Mouse (Mus musculus): ENCODE results near the gene Fastk.
A peak's percentile ranks its signal among the peaks of the same experiment; 100 is the strongest.

The Fastk gene

DNA sequence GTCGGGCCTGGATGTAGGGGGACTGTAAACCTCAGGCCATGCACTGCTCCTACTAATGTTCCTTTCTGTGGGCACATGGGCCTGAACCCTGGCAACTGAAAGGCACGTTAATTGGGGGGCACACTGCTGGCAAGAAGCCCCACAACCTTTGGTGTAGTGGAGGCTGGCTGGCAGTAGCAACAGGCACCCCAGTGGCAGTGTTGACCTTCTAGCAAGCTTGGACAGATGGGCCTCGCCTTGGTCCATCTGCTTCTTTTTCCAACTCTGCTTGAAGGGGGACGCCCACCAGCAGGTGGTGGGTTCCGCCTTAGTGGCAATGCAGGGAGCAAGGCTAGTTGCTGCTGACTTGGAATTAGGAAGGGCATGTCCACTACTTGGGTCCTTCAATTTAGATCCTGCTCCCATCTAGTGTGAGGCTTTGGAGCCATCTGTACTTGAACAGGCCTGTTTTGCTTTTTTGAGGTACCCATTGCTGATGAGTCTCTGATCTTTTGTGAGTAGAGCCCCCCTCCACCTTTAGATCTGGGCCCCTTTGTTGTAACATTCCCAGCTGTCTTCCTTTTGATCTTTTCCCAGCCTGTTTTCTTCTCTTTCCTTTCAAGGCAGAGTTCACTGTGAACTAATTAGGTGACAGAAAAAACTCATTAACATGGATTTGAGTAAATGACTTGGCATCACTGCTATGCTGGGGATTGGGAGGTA lies 8.3 kb upstream of the Fastk start:
- no peak for DNase-seq (ENCODE audit: extremely low spot score, low spot score)

DNA sequence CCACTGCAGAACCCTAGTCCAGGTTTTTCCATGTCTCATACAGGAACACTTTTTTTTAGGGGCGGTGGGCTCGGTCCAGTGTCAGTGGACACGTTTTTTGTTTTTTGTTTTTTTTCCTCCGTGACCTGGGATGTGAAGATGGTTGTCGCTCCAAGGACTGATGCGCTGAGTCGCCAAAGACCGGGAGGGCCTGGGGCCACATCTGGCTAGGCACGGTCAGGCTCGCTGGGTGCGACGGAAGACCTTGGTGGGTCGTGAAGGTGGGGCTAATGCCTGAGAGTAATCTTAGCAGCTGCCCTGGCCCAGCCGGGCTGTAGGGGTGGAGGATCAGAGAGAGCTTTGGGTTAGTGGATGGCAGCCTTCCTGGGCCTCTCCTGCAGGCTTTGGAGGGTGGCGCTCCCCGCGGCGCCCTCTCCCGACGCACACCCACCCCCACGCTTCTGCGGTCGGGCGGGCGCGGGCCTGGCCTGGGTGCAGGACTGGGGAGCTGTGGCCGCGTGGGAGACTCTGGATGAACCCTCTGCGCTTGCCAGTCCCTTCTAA lies 7.7 kb upstream of the Fastk start:
- peak; percentile 46 for DNase-seq (ENCODE audit: extremely low spot score, low spot score)

DNA sequence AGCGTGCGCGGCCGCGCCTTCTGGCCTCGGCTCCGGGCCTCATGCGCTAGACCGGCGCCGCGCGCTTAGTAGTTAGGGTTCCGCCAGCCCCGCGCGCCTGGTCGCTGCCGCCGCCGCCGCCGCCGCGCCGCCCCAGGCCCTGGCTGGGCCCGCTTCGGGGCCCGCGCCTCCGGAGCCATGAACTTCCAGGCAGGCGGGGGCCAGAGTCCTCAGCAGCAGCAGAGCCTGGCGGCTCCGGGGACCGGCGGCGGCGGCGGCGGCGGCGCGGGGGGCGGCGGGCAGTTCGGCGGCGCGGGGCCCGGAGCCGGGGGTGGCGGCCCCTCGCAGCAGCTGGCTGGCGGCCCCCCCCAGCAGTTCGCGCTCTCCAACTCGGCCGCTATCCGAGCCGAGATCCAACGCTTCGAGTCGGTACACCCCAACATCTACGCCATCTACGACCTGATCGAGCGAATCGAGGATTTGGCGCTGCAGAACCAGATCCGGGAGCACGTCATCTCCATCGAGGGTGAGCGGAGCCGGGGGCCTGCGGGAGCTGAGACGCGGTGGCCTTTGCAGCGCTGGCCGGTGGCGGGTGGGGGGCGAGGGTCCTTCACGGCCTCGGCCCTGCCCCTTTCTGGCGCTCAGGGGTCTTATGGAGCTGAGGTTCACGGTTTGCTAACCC lies 7.1 kb upstream of the Fastk start, which contains the start of gene Agap3:
TSS of gene Agap3 (plus strand) at position 148 of the 661 bp plus-strand sequence.
- peak; percentile 66 for DNase-seq (ENCODE audit: extremely low spot score, low spot score)

DNA sequence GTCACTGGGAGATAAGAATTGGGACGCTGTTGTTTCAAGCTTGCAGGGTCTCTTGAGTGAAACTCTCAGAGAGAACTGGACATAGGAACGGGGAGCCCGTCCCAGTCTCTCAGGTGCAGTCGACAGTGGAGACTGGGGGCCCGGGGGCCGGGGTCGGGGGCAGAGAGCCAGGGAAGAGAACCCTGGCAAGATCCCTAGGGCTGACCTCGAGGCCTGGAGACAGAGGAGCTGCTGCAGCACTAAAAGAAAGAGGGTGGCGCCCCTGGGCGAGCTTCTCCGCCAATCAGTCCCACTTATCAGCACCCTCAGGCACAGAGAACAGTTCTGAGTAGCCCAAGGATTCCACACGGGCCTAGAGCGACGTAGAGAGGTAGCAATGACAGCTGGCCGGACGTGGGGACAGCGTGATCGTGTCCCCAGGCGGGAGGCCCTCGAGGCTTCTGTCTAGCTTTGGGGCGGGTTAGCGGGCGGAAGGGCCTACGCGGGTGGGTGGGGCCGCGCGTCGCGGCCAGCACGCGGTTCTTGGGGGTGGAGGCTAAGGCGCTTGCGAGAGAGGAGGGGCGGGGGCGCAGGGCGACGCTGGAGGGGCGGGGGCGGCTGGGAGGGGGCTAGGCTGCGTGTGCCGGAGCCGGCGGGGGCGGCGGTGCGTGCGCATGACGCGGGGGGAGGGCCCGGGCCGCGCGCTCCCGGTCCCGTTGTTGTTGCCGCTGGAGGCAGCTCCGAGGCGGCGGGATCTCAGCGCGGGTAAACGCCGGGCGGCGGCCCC lies 6.4 kb upstream of the Fastk start:
- peak; percentile 87 for DNase-seq (ENCODE audit: extremely low spot score, low spot score)

DNA sequence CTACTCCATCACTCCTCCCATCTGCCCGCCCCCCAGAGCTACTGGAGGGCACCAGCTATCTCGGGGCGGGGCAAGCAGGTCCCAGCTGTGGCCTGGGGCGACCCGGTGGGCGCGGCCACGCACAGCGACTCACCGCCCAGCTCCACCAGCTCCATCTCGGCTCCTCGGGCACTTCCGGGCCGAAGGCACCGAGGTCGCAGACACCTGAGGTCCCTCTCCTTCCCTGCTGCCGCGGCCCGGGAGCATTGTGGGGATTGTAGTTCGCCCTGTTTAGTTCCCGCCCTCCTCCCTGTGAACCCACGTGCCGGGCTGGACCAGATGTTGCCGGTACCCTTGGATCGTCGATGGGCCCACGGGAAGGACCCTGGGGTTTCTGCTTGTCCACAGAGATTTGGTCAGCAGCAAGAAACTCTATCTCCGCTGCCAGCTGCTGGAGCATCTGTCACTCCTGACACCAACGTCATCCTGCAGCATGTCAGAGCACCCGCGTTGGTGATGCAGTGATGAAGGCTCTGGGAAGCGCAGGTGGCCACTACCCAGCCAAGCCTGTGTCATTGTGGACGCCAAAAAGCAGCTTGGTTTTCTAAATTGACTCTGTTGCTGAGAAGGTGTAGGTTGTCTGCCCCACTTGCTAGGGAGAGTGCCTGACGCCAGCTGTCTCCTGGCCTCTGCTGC lies 2.7 kb upstream of the Fastk start, which contains the start of gene Tmub1:
TSS of gene Tmub1 (minus strand) at position 231 of the 675 bp plus-strand sequence.
- peak; percentile 83 for DNase-seq (ENCODE audit: extremely low spot score, low spot score)

DNA sequence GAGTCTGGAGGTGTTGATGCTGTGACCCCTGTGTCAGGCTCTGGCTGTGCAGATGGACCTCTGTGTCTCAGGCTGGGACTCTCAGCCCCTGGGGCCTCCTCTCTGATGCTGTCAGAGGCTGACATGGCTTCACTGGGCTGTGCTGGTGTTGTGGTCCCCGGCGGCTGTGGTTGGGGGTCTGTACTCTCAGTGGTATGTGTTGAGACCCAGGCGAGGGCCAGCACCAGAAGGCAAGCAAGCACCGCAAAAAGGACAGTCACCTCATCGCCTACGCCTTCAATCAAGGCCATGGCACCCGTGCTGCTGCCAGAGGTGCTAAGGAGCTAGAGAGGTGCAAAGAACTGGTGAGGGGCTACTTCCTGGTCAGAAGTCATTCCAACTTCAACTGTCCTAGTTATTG lies 1.5 kb upstream of the Fastk start:
- no peak for DNase-seq (ENCODE audit: extremely low spot score, low spot score)

DNA sequence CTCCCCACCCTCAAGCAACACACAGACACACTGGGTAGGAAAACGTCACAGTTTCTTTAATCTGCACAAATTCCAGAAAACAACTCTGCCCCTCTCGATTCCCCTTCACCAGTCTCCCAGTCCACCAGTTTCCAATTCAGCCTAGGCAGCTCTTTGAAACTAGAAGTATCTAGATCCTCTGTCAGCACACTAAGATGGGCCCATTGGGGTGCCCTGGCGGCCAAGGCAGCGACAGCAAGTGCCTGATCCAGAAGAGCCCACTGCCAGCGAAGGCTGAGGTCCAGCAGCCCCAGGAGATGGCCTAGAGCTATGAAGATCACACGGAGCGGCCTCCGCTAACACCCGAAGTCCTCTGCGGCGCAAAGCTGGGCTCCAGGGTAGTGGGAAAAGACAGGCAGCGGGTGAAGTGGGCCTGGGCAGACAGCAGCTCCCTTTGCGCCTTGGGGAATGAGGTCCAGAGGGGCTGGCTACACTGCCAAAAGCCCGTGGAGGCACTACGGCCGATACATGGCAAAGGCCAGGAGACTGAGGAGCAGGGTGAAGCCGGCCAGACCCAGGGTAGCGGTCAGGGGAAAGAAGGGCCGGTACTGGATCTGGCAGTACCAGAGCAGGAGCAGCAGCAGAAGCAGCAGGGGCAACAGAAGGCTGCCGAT lies 467 bp upstream of the Fastk start:
- DNase-seq (ENCODE audit: extremely low spot score, low spot score) = no peak

DNA sequence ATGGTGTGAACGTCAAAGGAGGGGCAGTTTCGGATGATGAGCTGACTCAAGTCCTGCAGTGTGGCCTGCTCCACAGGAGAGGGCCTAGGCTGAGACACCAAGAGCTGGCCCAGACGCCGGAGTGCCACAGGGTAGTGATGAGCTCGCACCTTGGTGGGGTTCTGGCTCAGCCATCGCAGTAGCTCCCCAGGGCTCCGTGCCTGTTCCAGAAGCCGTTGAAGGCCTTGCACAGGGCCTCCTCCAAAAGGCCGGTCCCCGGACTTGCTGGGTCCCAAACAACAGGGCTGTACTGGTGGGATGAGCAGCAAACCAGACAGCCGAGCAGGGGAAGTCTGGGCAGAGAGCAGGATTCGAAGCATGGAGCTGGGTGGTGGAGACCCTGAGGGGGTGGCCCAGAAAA lies 1.2 kb downstream of the Fastk start:
- DNase-seq (ENCODE audit: extremely low spot score, low spot score) = no peak

DNA sequence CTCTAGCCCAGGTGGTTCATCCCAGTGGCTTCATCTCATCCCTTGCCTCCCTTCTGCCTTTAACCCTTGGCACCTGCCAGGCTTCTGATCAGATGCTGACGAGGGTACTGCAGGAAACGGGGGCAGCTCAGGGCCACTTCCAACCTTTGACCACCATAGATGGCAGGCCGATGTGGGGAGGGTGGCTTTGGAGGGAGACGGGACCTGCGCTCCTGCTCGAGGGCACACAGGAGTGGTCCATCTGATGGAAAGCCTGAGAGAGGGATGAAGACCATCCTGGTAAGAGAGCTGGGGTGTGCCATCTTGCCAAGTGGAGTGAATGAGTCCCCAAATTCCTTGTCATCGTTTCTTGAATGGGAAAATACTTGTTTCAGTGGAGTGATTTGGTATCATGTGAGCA lies 1.9 kb downstream of the Fastk start:
- DNase-seq (ENCODE audit: extremely low spot score, low spot score) = no peak

DNA sequence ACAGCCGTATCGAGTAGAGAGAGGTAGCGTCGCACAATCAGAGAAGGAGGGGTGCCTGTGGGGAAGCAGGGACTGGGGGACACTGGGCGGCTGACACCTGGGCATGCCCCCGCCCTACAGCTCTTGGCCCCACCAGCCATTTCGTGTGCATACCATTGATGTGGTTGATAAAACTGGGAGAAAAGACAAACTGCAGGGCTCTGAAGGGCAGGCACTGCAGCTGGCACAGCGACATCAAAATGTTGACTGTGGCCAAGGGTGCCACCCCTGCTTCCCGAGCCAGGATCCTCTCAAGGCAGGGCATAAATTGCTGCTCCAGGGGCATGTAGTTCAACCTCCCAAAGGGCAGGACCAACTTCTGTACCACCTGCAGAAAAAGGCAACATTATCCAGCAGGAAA lies 3.1 kb downstream of the Fastk start:
- DNase-seq (ENCODE audit: extremely low spot score, low spot score) = no peak

DNA sequence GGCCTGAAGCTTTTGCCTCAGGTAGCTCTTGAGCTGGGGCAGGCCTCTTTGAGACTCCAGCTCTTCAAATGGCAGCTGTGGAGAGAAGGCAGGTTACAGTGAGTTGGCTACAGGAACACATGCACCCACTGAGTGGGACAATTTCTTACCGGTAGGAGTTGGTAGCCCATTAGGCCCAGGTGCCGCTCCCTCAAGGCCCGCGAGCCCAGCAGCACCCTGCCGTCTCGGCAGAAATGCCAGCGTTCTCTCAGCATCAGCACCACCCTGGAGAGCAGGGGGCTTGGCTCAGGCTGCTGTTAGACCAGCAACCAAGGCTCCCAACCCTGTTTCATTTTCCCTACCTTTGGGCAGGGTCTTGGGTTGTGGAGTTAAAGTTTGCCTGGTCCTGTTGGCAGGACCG lies 3.9 kb downstream of the Fastk start:
- no peak for DNase-seq (ENCODE audit: extremely low spot score, low spot score)

DNA sequence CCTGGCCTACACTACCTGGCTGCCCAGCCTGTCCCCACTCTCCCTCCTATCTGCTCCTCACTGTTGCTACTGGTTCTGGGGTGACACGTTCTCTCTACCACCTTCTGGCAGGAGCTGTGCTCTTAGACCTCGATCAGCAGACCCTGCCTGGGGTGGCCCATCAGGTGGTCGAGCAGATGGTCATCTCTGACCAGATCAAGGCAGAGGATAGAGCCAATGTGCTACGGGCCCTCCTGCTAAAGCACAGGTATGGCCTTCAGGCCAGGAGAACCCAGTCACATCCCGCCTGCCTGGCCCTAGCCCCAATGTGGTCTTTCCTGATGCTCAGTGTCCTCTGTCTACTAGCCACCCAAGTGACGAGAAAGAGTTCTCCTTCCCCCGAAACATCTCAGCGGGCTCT lies 11.1 kb downstream of the Fastk start:
- no peak for DNase-seq (ENCODE audit: extremely low spot score, low spot score)

DNA sequence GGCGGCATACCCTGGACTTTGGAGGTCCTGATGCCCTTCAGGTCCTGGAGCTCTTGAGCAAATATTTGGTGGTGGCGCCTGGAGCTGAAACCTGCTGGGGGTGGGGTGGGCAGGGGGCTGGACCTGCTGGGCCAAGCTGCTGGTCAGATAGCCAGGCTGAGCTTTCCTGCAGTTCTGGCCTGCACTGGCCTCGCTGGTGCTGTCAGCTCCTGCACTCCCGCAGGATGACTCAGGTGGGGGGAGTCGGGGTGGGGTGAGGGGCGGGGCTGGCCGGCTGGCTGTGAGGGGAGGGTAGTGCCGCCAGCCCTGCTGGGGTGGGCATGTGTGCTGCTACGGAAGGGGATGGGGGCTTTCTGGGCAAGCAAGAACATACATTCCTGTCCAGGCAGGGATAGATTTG lies 16.5 kb downstream of the Fastk start:
- no peak for DNase-seq (ENCODE audit: extremely low spot score, low spot score)

DNA sequence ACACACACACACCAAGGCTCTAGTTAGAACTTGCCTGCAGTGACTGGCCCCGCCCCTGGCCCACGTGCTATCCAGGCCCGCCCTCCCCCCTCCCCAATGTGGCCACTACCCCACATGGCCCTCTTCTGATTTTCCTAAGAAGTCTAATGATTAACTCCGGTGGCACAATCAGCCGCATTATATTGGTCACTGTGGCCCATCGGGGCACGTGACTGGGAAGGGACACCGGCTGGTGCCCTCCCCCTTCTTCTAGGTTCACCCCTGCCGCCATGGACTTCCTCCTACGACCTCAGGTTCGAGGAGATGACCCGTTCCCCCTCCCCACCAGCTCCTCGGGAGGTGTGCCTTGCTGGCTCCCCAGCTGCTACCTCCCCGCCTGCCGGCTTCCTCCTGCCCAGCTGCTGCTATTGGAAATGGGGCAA lies 17.1 kb downstream of the Fastk start:
- DNase-seq (ENCODE audit: extremely low spot score, low spot score) = peak; percentile 47

DNA sequence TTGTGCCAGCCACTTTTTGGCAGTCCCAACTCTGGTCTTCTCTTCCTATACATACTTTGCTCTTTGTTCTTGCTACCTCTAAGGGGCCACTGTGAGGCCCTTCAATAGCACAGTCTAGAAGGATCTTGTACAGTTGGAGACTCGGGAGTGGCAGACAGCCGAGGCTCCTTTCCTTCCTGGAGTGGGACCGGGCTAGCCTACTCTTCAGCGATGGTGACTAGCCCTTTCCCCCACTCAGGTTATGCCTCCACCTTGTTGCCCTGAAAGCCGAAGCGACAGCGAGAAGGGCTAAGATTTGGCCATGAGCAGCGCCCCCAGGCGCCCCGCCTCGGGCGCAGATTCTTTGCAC lies 17.8 kb downstream of the Fastk start:
- no peak for DNase-seq (ENCODE audit: extremely low spot score, low spot score)

DNA sequence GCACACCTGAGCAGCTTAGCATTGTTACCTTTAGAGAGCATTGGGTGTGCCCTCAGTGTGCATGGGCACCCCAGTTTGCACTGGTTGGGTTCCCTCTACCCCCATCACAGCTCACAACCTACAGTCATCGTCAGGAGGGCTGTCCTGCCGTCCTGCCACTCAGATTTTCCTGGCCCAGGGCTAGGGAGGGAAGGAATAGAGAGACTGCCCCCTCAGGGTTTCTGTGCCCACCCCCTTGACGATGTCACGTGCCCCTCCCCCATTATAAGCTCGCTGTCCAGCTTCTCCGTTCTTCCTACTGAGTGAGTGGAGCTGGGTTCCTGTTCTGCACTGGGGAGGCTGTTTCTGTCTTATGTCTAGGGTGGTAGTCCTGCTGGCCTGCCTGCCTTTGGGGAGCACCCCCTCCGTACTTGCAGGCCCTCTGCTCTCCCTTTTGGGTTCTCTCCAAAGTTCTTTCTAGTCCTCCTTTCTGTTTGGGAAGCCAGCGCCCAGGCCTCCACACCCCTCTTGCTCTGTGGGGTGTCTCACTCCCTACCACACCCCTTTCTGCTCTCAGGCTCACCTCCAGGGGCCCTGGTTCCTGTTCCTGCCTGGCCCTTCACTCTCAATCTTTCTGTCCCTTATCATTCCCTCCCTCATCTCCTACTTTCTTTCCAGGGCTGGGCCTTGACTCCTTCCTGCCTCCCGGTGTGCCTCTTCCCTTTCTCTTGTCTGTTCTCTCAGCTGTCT lies 18.4 kb downstream of the Fastk start:
- no peak for DNase-seq (ENCODE audit: extremely low spot score, low spot score)

DNA sequence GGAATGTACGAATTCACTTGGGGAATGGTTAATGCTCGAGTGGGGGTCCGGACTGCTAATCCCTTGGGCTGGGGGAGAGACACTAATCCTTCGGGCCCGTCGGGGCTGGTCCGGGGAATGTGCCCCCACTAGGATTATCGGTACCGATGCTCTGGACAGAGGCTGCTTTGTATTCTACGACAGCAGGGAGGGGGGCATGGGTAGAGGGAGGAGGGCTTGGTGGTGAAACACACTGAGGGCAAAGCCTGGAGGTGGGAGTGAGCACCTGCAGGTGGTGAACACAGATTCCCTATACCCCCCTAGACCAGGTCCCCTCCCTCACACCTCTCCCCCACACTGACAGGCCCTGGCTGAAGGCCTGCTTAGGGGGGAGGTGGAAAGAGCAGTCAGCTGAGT lies 19.1 kb downstream of the Fastk start:
- no peak for DNase-seq (ENCODE audit: extremely low spot score, low spot score)

DNA sequence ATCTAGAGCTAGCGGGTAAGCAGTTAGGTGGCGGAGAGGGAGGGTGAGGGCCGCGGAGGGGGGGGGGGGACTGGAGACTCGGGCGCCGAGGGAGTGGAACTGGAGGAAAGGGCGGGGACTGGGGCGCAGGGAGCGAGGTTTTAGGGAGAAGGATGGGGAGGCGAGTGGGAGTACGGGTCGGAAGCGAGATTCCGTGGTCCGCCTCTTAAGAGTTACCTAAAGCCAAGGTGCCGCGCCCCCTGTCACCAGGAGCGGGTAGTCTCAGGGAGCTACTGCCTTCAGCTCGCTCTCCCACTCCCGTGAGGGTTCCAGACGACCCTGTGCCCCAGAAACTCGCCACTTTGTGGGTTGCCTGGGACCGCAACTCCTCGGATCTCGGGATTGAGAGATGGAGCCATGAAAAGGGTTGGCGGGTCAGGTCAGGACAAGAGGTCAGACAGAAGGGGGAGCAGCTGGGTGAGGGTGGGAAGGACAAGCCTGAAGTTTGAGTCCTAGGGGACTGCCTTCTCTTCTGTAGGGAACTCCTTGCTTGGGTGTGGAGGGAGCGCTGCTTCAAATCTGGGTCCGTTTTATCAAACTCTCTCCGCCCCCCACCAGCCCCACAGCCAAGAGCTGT lies 19.6 kb downstream of the Fastk start:
- DNase-seq (ENCODE audit: extremely low spot score, low spot score) = peak; percentile 75

DNA sequence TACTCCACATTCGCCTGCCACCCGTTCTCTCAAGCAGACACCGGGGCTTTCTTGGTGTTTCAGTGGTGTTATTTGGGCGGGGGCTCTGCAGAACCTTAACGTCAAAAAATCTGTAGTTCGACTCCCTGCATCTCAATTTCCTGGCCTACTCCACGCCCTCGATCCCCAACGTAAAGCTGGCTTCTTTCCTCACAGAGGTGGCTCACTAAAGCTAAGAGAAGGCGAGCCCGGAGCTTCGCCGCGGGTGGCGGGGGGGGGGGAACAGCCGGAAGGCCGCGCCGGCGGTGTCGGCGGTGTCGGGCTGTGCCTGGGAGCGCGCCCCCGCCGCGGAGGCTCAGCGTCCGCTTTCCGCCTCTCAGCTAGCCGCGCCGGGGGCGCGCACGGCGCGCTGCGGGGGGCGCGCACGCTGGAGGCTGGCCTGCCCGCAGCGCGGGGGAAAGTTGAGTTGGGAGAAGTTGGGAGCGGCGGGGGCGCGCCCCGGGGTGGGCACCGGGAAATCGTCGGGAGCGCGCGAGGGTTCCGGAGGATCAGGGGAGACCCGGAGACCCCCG lies 20.2 kb downstream of the Fastk start:
- DNase-seq (ENCODE audit: extremely low spot score, low spot score) = peak; percentile 84

Data from neural tube, embryonic 10.5 days (tissue).